Mouse (Mus musculus): Measurements from ENCODE around the gene Actg1.

DNA sequence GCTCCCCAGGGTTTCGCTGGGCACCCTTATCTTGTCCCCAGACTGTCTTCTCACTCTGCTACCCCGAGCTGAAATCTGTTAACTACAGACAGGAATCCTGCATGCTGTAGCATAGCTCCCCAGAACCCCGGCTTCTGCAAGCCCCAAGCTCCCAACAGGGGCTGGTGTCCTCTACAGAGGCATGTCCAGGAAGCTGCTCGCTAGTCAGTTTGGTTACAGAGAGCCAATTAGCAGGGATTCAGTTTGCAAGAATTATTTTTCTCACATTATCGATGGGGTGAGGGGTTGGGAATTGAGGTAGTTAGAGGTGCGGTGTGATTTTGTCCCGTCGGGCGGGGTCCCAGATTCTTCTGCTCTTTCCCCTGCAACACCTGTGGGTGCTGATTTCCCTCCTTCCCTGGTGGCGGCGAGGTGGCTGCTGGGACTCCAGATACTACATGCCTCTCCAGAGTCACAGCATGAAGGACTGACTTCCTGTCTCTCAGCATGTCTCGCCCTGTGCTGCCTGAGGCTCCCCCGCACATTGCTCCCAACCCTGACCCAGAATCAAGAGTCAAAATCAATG is 31.6 kb downstream of the Actg1 start:
- TF ChIP-seq CTCF (IDR thresholded peaks at IDR 0.05) (no peak), EP300 (IDR thresholded peaks at IDR 0.05) (no peak)

Measured in lung, postnatal 0 days (tissue).